Mouse (Mus musculus) heart, embryonic 16.5 days (tissue): ENCODE measurements around the gene Hdlbp. TPM values are rescaled to one million over a fixed set of nuclear protein-coding genes. Genes with fewer than 3 reads are reported as not detected.
"Not testable (repeated sequence)": the region's sequence is repeated elsewhere in the genome, so short reads cannot be mapped to it uniquely, and the experiment has no call there.

Experiments
- ATAC-seq: fragments of 200-750 bp; cut with Nextera tagmentation; replicated peaks from 2 replicates; pipeline ENCODE4 v1.8.0; 2017; ENCODE audit warnings: moderate number of reproducible peaks; ENCODE audit not compliant: insufficient read depth, low FRiP score; ENCODE audit errors: extremely low read depth
- H3K27ac ChIP-seq: fragments of 300-500 bp; sonication (generic); 2 replicates; pipeline ENCODE4 v1.5.1; 2014; ENCODE audit warnings: mild to moderate bottlenecking, low read length, control low read depth, moderate library complexity
- H3K27me3 ChIP-seq: fragments of 300-500 bp; sonication (generic); 2 replicates; pipeline ENCODE4 v1.6.1; 2014; ENCODE audit warnings: low read length, mixed read lengths; ENCODE audit not compliant: control insufficient read depth, insufficient read depth
- H3K36me3 ChIP-seq: fragments of 300-500 bp; sonication (generic); 2 replicates; pipeline ENCODE4 v1.6.1; 2014; ENCODE audit not compliant: control insufficient read depth, insufficient read depth
- H3K4me1 ChIP-seq: fragments of 300-500 bp; sonication (generic); 2 replicates; pipeline ENCODE4 v1.6.1; 2014; ENCODE audit warnings: low read length, mixed read lengths; ENCODE audit not compliant: control insufficient read depth, insufficient read depth
- H3K4me2 ChIP-seq: fragments of 300-500 bp; sonication (generic); 2 replicates; pipeline ENCODE4 v1.6.1; 2014; ENCODE audit warnings: low read depth, mild to moderate bottlenecking, control low read depth, low read length
- H3K4me3 ChIP-seq: fragments of 300-500 bp; sonication (generic); 2 replicates; pipeline ENCODE4 v1.5.1; 2014; ENCODE audit warnings: mild to moderate bottlenecking, control low read depth, low read length
- H3K9ac ChIP-seq: fragments of 300-500 bp; sonication (generic); 2 replicates; pipeline ENCODE4 v1.6.1; 2014; ENCODE audit warnings: low read length, control low read depth
- H3K9me3 ChIP-seq: fragments of 300-500 bp; sonication (generic); replicated peaks from 2 replicates; pipeline ENCODE4 v1.6.1; 2016; ENCODE audit warnings: low read length; ENCODE audit not compliant: control insufficient read depth
- WGBS: fragments of 180-500 bp; shearing (Covaris S2); extraction: QIAGEN DNeasy Blood & Tissue Kit; methylation state at CpG from one replicate; pipeline ENCODE4 v1.1.7; 2014; 5-methylcytosine and 5-hydroxymethylcytosine counted together
- polyA plus RNA-seq: library from polyadenylated mRNA; unstranded; fragments of >200 nt; fragmentation: Nextera tagmentation; extraction: Ambion mirVana; gene quantifications from 2 replicates; pipeline ENCODE4 v1.2.1, GENCODE M21; 2015

The Hdlbp gene
- polyA plus RNA-seq, 1 experiment from 2014 or later: 116 TPM

GRCm38 (mm10) chr1:93458357-93458756 lies 20.3 kb downstream of the Hdlbp start:
- ATAC-seq: no peak
- Histone ChIP-seq H3K9ac (no peak overlapping the region), H3K27me3 (no peaks in the 10 kb centered on the region), H3K36me3 (no peaks in the 10 kb centered on the region), H3K4me2 (no peak overlapping the region), H3K9me3 (no peaks in the 10 kb centered on the region), H3K4me3 (no peak overlapping the region), H3K4me1 (peaks cover 10% of the 10 kb centered on the region), H3K27ac (no peak overlapping the region)
- 68% methylated on average over 1 of the region's 1 CpGs for WGBS

- ATAC-seq: no peak
Observed at GRCm38 (mm10) chr1:93453721-93454255, 24.8 kb downstream of the Hdlbp start.

GRCm38 (mm10) chr1:93450118-93450517 lies 28.5 kb downstream of the Hdlbp start:
- H3K9ac ChIP-seq, H3K4me2 ChIP-seq, H3K4me3 ChIP-seq, H3K27me3 ChIP-seq, H3K9me3 ChIP-seq, H3K27ac ChIP-seq, ATAC-seq, H3K36me3 ChIP-seq: not testable (repeated sequence)
- peaks cover 22% of the 10 kb centered on the region for H3K4me1 ChIP-seq
- WGBS: 84% methylated on average over 5 of the region's 5 CpGs

More at GRCm38 (mm10) chr1:93453721-93454255, 24.8 kb downstream of the Hdlbp start:
- no peaks in the 10 kb centered on the region for H3K9me3 ChIP-seq
- H3K36me3 ChIP-seq: no peaks in the 10 kb centered on the region
- peak overlapping the region; percentile 57 for H3K27ac ChIP-seq
- no peak overlapping the region for H3K4me3 ChIP-seq
- H3K4me2 ChIP-seq: no peak overlapping the region
- H3K4me1 ChIP-seq: peaks cover 10% of the 10 kb centered on the region
- H3K27me3 ChIP-seq: no peaks in the 10 kb centered on the region
- no peak overlapping the region; the same call in 1 of the 2 replicates for H3K9ac ChIP-seq

- Histone ChIP-seq H3K9me3 (no peaks in the 10 kb centered on the region), H3K27ac (peak overlapping the region; percentile 97), H3K4me3 (peak overlapping the region; percentile 98), H3K27me3 (no peaks in the 10 kb centered on the region), H3K4me2 (peak overlapping the region; percentile 78), H3K4me1 (peaks cover 29% of the 10 kb centered on the region), H3K9ac (peak overlapping the region; percentile 98), H3K36me3 (peaks cover 3% of the 10 kb centered on the region; the same call in 1 of the 2 replicates)
- peak; percentile 26 for ATAC-seq
- WGBS: 13% methylated on average over 3 of the region's 3 CpGs
Observed at GRCm38 (mm10) chr1:93445822-93446162, 32.8 kb downstream of the Hdlbp start.

- no peaks in the 10 kb centered on the region for H3K27me3 ChIP-seq
- H3K27ac ChIP-seq: peak overlapping the region; percentile 97
Observed at GRCm38 (mm10) chr1:93445111-93445821, 33.3 kb downstream of the Hdlbp start.

GRCm38 (mm10) chr1:93444405-93445110 lies 34.1 kb downstream of the Hdlbp start:
- 3% methylated on average over 18 of the region's 18 CpGs for WGBS
- peak; percentile 85 for ATAC-seq

More at GRCm38 (mm10) chr1:93445111-93445821, 33.3 kb downstream of the Hdlbp start:
- H3K4me3 ChIP-seq: peak overlapping the region; percentile 98
- H3K4me1 ChIP-seq: peaks cover 29% of the 10 kb centered on the region
- H3K9ac ChIP-seq: peak overlapping the region; percentile 98
- H3K4me2 ChIP-seq: peak overlapping the region; percentile 78
- H3K9me3 ChIP-seq: no peaks in the 10 kb centered on the region
- under 1% methylated on average over 83 of the region's 84 CpGs for WGBS
- ATAC-seq: peak; percentile 93
- peaks cover 8% of the 10 kb centered on the region; the same call in 1 of the 2 replicates for H3K36me3 ChIP-seq

GRCm38 (mm10) chr1:93439321-93439720 lies 39.3 kb downstream of the Hdlbp start:
- no peak overlapping the region for H3K9ac ChIP-seq
- H3K4me1 ChIP-seq: peaks cover 15% of the 10 kb centered on the region
- H3K9me3 ChIP-seq: no peaks in the 10 kb centered on the region
- H3K4me3 ChIP-seq: no peak overlapping the region
- 75% methylated on average over 1 of the region's 1 CpGs for whole genome bisulfite sequencing
- H3K36me3 ChIP-seq: peaks cover 42% of the 10 kb centered on the region
- ATAC-seq: no peak
- no peak overlapping the region for H3K27ac ChIP-seq
- no peaks in the 10 kb centered on the region for H3K27me3 ChIP-seq
- H3K4me2 ChIP-seq: no peak overlapping the region

More at GRCm38 (mm10) chr1:93444405-93445110, 34.1 kb downstream of the Hdlbp start:
- peak overlapping the region; percentile 78 for H3K4me2 ChIP-seq
- H3K27me3 ChIP-seq: no peaks in the 10 kb centered on the region
- H3K4me1 ChIP-seq: peaks cover 29% of the 10 kb centered on the region
- H3K27ac ChIP-seq: peak overlapping the region; percentile 97
- H3K9ac ChIP-seq: peak overlapping the region; percentile 98
- H3K4me3 ChIP-seq: peak overlapping the region; percentile 98
- H3K36me3 ChIP-seq: peaks cover 11% of the 10 kb centered on the region; the same call in 1 of the 2 replicates
- H3K9me3 ChIP-seq: no peaks in the 10 kb centered on the region

GRCm38 (mm10) chr1:93432087-93432486 lies 46.5 kb downstream of the Hdlbp start:
- WGBS: 82% methylated on average over 6 of the region's 6 CpGs
- no peak overlapping the region for H3K9ac ChIP-seq
- no peak overlapping the region for H3K4me3 ChIP-seq
- H3K27ac ChIP-seq: no peak overlapping the region
- H3K4me2 ChIP-seq: no peak overlapping the region
- H3K4me1 ChIP-seq: no peaks in the 10 kb centered on the region
- ATAC-seq: no peak
- H3K36me3 ChIP-seq: peaks cover 59% of the 10 kb centered on the region
- H3K9me3 ChIP-seq: no peaks in the 10 kb centered on the region
- no peaks in the 10 kb centered on the region for H3K27me3 ChIP-seq

GRCm38 (mm10) chr1:93403403-93403802 lies 75.2 kb downstream of the Hdlbp start:
- WGBS: 77% methylated on average over 4 of the region's 4 CpGs
- no peaks in the 10 kb centered on the region for H3K27me3 ChIP-seq
- H3K4me2 ChIP-seq: no peak overlapping the region
- H3K27ac ChIP-seq: no peak overlapping the region
- peaks cover 4% of the 10 kb centered on the region; the same call in 1 of the 2 replicates for H3K4me1 ChIP-seq
- no peaks in the 10 kb centered on the region for H3K9me3 ChIP-seq
- no peak for ATAC-seq
- no peak overlapping the region for H3K4me3 ChIP-seq
- peaks cover 24% of the 10 kb centered on the region for H3K36me3 ChIP-seq
- H3K9ac ChIP-seq: no peak overlapping the region
